Mouse (Mus musculus): ENCODE data around the gene Spns3.

DNA sequence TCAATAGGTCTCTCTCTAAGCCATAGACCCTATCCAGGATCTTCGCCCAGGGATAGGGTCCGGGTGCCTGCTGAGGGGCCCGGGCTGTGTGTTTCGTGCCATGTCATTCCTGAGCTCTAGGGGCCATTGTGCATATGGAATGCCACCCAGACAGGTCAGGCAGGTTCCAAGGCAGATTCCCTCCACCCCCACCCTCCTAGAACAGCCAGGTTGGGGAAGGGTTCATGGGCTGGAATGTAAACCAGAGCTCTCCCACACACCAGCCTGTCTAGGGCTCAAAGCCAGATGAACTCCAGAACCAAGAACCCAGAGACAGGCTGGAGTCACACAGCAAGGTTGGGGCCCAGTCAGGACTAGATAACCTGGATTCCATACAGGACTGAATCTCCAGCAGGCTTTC is 76.8 kb downstream of the Spns3 start:
- TF ChIP-seq CTCF (IDR thresholded peaks at IDR 0.05; ENCODE audit: borderline replicate concordance, control insufficient read depth, extremely low read depth, insufficient read depth, low read length, poor library complexity) (no peak), POLR2A (IDR thresholded peaks at IDR 0.05; ENCODE audit: control insufficient read depth, extremely low read depth, insufficient read depth, low read length, poor library complexity) (no peak)
